Mouse (Mus musculus) small intestine, adult 10 weeks (tissue): Measurements from ENCODE around the gene Cdhr2. TPM values are rescaled to one million over a fixed set of nuclear protein-coding genes. Genes with fewer than 3 reads are reported as not detected.

Experiments used
- polyA plus RNA-seq: library from polyadenylated mRNA; stranded (reverse); fragments of 350-450 nt; fragmentation: Illumina TruSeq; extraction: RNeasy Lipid Tissue Mini Kit (QIAGEN cat#74804); gene quantifications from one replicate; pipeline ENCODE4 v1.2.3, GENCODE M21; 2014; ENCODE audit warnings: low replicate concordance

The Cdhr2 gene
- polyA plus RNA-seq, result 42.9 TPM

GRCm38 (mm10) chr13:54701243-54701642 lies at the start of gene Cdhr2:
TSS of gene Cdhr2 (plus strand) at chr13:54701461.

GRCm38 (mm10) chr13:54693558-54694347 lies 7.5 kb upstream of the Cdhr2 start, which contains the start of gene Rnf44:
TSS of gene Rnf44 (minus strand) at chr13:54693907.

GRCm38 (mm10) chr13:54749864-54750411 lies 48.7 kb downstream of the Cdhr2 start, which contains the start of gene Gprin1:
TSS of gene Gprin1 (minus strand) at chr13:54749874.

DNA sequence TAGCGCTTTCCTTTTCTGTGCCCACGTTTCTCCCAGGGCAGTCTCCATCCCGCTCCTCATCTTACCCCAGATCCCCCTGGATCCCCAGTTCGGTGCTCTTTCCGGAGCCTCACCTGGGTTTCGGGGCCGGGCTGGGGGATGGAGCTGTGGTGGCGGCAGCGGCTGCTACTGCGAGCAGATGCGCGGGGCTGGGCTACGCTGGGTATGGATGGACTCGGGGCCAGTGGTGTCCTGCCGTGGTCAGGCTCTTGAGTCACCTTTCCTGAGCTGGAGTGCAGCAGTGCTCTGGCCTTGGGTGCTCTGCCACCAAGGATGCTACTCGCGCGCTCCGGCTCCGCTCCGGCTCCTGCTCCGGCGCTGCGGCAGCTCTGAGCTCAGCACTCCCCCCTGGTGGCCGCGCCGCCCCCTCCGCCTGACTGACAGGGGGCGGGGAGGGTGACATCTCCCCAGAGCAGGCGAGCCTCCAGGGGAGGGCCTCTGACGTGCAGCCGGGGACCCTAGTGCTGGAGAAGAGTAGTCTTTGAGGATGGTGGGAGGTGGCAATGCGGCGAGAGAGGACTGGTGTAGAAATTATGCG lies 65.0 kb downstream of the Cdhr2 start, which contains the start of gene Sncb:
TSS of gene Sncb (minus strand) at position 404 of the 577 bp plus-strand sequence.

GRCm38 (mm10) chr13:54783698-54784097 lies 82.4 kb downstream of the Cdhr2 start, which contains the start of gene Eif4e1b:
TSS of gene Eif4e1b (plus strand) at chr13:54783998.

Other genes with a start within 250 kb of the Cdhr2 start
- gene Thoc3, start 232.6 kb upstream of the Cdhr2 start, polyA plus RNA-seq, result 2.2 TPM
- gene Simc1, start 197.7 kb upstream of the Cdhr2 start, polyA plus RNA-seq, result 3.4 TPM
- gene 4833439L19Rik, start 136.0 kb upstream of the Cdhr2 start, polyA plus RNA-seq, result 141 TPM
- 1.3 TPM for gene Arl10, start 126.4 kb upstream of the Cdhr2 start, polyA plus RNA-seq
- 3.6 TPM for gene Nop16, start 111.4 kb upstream of the Cdhr2 start, polyA plus RNA-seq
- gene Higd2a, start 111.3 kb upstream of the Cdhr2 start, polyA plus RNA-seq, result 5.9 TPM
- gene Cltb, start 90.1 kb upstream of the Cdhr2 start, polyA plus RNA-seq, result 15.1 TPM
- 19.5 TPM for gene Faf2, start 79.7 kb upstream of the Cdhr2 start, polyA plus RNA-seq
- gene Rnf44, start 7.6 kb upstream of the Cdhr2 start, polyA plus RNA-seq, result 22.1 TPM
- not detected for gene Gprin1, start 48.4 kb downstream of the Cdhr2 start, polyA plus RNA-seq
- not detected for gene Sncb, start 65.1 kb downstream of the Cdhr2 start, polyA plus RNA-seq
- gene Eif4e1b, start 82.5 kb downstream of the Cdhr2 start, polyA plus RNA-seq, result not detected
- not detected for gene Tspan17, start 87.9 kb downstream of the Cdhr2 start, polyA plus RNA-seq
- not detected for gene Unc5a, start 247.9 kb downstream of the Cdhr2 start, polyA plus RNA-seq